Comparison of ENCODE assay signal across 9 mouse cellular contexts in genomic region chr2:13855510-13855909, GRCm38 (mm10).
DNase-seq lines count a peak whose midpoint lies in the region; ATAC-seq and TF ChIP-seq lines count a peak whose summit lies in the region.
"Had no signal": no experiment of that assay in that cellular context is flagged by ENCODE, and none has a peak within 500 bp of the region (broad histone marks: within the 10 kb centered on the region; RNA-seq: fewer than 3 reads in every experiment).

No protein-coding gene starts in this region.

- intact Hi-C loops in heart, postnatal 10 days (cut with DNase I): loop anchor here (5.0 kb wide), 1 partner anchor 578 kb away; no protein-coding TSS in a partner anchor

- no peak overlapping the region for H3K4me2 ChIP-seq in stomach, postnatal 0 days (replicated peaks; ENCODE audit: low read depth)
- H3K4me2 ChIP-seq in intestine, embryonic 16.5 days (ENCODE audit: low read depth, low read length): no peak overlapping the region
- H3K4me2 ChIP-seq: limb, embryonic 12.5 days had no signal

- no peaks in the 10 kb centered on the region for H3K9me3 ChIP-seq in stomach, postnatal 0 days (ENCODE audit: control insufficient read depth, low read length)
- no peaks in the 10 kb centered on the region for H3K9me3 ChIP-seq in intestine, embryonic 16.5 days (ENCODE audit: control insufficient read depth, low read length)
- H3K9me3 ChIP-seq: limb, embryonic 12.5 days had no signal

- no peaks in the 10 kb centered on the region for H3K36me3 ChIP-seq in stomach, postnatal 0 days (ENCODE audit: control insufficient read depth, insufficient read depth, low read length)
- no peaks in the 10 kb centered on the region for H3K36me3 ChIP-seq in intestine, embryonic 16.5 days (ENCODE audit: control insufficient read depth, insufficient read depth, low read length)
- H3K36me3 ChIP-seq: limb, embryonic 12.5 days had no signal

- no peaks in the 10 kb centered on the region for H3K4me1 ChIP-seq in stomach, postnatal 0 days (replicated peaks; ENCODE audit: control insufficient read depth, insufficient read depth)
- no peaks in the 10 kb centered on the region for H3K4me1 ChIP-seq in intestine, embryonic 16.5 days (ENCODE audit: control insufficient read depth, insufficient read depth, low read length)
- H3K4me1 ChIP-seq: limb, embryonic 12.5 days had no signal

- no peaks in the 10 kb centered on the region for H3K27me3 ChIP-seq in stomach, postnatal 0 days (ENCODE audit: control insufficient read depth, insufficient read depth, low read length)
- no peaks in the 10 kb centered on the region for H3K27me3 ChIP-seq in intestine, embryonic 16.5 days (replicated peaks; ENCODE audit: control insufficient read depth, insufficient read depth, low read length)
- H3K27me3 ChIP-seq: limb, embryonic 12.5 days had no signal

- no peak overlapping the region for H3K27ac ChIP-seq in stomach, postnatal 0 days (replicated peaks)
- H3K27ac ChIP-seq in intestine, embryonic 16.5 days (ENCODE audit: low read length): no peak overlapping the region
- H3K27ac ChIP-seq: limb, embryonic 12.5 days had no signal

- H3K9ac ChIP-seq in stomach, postnatal 0 days (ENCODE audit: low read length): no peak overlapping the region
- H3K9ac ChIP-seq in intestine, embryonic 16.5 days (ENCODE audit: low read depth, low read length): no peak overlapping the region
- H3K9ac ChIP-seq: limb, embryonic 12.5 days had no signal

- TF ChIP-seq EP300 in stomach, postnatal 0 days (optimal IDR thresholded peaks at IDR 0.05): no peak

- TF ChIP-seq CTCF in stomach, postnatal 0 days (IDR thresholded peaks at IDR 0.05; ENCODE audit: low read depth): peak; percentile 67

- H3K4me3 ChIP-seq in stomach, postnatal 0 days (ENCODE audit: low read depth, low read length): no peak overlapping the region
- no peak overlapping the region for H3K4me3 ChIP-seq in intestine, embryonic 16.5 days (ENCODE audit: low read length)
- H3K4me3 ChIP-seq: limb, embryonic 12.5 days had no signal

- DNase-seq in heart, postnatal 10 days: peak; percentile 3 to 14
- DNase-seq in heart, adult 11 months: no peak
- peak; percentile 8 for DNase-seq in spleen, adult 12 weeks (ENCODE audit: low spot score)
- no peak for DNase-seq in spleen, postnatal 14 days (ENCODE audit: low spot score in 2 of 2)
- peak; percentile 25 for DNase-seq in c-Kit-positive CD71-negative TER-119-negative erythroid progenitor cells, embryonic 14.5 days (ENCODE audit: low read depth)
- peak; percentile 34 for DNase-seq in stomach, postnatal 0 days (ENCODE audit: low spot score)
- no peak for DNase-seq in layer of hippocampus, postnatal 14 days (ENCODE audit: low spot score in 2 of 2)

- WGBS in stomach, postnatal 0 days: 60% methylated on average over 3 of the region's 3 CpGs
- 60% methylated on average over 3 of the region's 3 CpGs for WGBS in intestine, embryonic 16.5 days

- no peak for ATAC-seq in stomach, postnatal 0 days (ENCODE audit: low FRiP score, low TSS enrichment)
- ATAC-seq in intestine, embryonic 16.5 days: no peak

Comparison
In these comparisons a context has a peak if more than half of its experiments do, and no peak if none do; other contexts are left out.
1. DNase-seq: peak in heart, postnatal 10 days (2 of 2), spleen, adult 12 weeks (single experiment), c-Kit-positive CD71-negative TER-119-negative erythroid progenitor cells, embryonic 14.5 days (single experiment) and stomach, postnatal 0 days (single experiment); none in heart, adult 11 months (single experiment), spleen, postnatal 14 days (0 of 2) and layer of hippocampus, postnatal 14 days (0 of 2).